Mouse (Mus musculus) neural tube, embryonic 10.5 days (tissue): Measurements from ENCODE around the gene Olfr907.

Experiments used
- DNase-seq: peaks from one replicate; pipeline ENCODE4 v3.0.0-alpha.2; 2017; ENCODE audit warnings: low spot score; ENCODE audit errors: extremely low spot score

Olfr907 gene

DNA sequence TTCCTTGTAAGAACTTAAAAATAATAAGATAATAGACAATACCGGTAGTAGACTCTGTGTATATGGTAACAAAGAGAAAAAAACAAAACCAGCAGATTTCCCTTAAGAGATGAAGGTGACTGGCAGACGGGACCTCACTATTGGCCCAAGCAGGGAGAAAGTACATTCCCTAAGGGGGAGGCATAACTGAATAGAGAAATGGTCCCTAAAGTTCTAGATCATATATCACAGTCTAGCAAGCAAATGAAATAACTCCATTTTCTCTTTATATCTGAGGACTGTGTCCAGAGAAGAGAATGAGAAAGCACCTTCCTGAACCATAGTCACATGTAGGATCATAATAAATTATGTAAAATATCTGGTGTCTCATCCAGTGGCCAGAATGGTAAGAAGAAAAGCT is at the start of gene Olfr907:
TSS of gene Olfr907 (plus strand) at position 301 of the 400 bp plus-strand sequence.
- DNase-seq, result no peak

DNA sequence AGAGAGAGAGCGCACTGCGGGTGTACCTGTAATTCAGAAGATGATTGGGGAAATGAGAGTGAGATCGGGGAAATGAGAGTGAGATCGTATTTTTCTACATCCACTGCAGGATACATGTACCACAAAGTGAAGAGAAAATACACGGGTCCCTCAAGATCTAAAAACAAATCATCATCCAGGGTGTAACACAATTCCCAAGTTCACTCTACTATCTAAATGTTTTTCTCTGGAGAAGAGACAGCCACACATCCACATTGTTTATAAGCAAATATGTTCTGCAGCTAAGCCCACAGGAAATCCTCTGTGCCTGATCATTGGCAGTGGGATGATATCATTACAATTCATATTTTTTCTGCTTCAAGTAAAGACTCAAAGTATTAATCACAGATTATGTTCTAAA is 48.2 kb upstream of the Olfr907 start, which contains the start of gene Olfr902:
TSS of gene Olfr902 (plus strand) at position 301 of the 400 bp plus-strand sequence.
- DNase-seq, result no peak

DNA sequence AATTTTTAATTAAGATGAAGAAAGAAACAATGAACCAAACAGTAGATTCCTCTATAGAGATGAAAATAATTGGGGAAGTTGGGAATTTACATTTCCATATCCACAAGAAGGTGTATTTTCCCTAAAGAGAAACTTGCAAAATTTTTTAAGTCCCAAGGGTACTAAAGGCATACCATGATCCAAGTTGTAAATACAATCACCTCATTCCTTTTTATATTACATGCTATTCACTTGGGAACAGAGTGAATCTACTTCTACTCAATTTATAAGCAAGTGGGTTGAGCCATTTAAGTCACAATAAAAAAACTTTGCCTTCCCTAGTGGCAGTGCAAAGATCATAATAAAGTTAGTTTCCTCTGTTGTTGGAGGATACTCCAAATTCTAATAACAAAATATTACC is 32.8 kb upstream of the Olfr907 start, which contains the start of gene Olfr904:
TSS of gene Olfr904 (plus strand) at position 301 of the 400 bp plus-strand sequence.
- DNase-seq, result no peak

DNA sequence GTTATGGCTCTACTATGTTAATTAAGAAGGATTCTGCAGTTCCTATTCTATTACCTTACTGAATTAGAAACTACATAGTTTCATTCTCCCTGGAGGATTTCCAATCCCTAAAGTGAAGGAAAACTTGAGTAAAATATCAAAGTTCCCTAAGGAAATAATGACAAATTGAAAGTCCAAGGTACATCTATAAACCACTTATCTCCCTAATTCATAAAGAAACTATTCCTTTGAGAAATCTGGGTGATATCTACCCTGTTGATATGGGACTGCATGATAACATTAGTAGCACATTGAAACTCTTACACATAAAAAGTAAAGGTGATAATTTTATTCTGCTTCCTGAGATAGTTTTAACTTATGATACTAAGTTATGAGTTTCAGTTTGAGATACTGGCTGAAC is 24.8 kb upstream of the Olfr907 start, which contains the start of gene Olfr905:
TSS of gene Olfr905 (plus strand) at position 301 of the 400 bp plus-strand sequence.
- no peak for DNase-seq

DNA sequence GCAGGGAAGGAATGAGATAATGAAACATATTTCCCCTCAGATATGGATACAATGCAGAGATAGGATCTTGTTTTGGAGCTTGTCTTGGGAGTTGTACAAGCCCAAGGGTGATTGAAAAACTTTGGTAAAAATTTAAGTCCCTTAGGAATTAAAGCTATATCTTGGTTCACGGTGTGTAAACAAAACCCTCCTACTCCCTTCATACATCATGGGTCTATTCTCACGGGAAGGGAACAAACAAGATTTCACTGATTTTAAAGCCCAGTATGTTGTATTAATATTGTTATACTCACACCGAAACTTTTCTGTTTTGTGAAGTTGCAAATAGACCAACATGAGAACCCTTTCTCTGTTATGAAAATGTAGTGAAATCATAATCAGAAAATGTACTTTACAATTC is 8.8 kb upstream of the Olfr907 start, which contains the start of gene Olfr906:
TSS of gene Olfr906 (plus strand) at position 301 of the 400 bp plus-strand sequence.
- DNase-seq, result no peak

DNA sequence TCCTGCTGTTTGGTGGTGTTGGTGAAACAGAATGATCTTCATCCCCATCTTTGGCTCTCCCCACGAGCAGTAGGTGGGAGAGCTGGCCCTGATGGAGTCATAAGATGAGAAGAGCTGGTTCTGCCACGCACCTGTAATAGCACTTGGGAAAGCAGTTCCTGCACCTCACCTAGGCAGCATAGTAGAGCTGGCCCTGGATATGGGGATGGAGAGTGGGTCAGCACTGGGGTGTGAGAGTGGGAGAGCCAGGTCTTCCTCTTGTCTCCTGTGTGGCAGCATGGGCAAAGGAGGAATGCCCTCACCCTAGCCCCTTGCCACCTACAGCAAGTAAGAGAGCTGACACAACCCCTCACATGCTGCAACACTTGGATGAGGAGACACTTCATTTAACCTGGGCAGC is 16.8 kb downstream of the Olfr907 start:
- DNase-seq, result no peak

DNA sequence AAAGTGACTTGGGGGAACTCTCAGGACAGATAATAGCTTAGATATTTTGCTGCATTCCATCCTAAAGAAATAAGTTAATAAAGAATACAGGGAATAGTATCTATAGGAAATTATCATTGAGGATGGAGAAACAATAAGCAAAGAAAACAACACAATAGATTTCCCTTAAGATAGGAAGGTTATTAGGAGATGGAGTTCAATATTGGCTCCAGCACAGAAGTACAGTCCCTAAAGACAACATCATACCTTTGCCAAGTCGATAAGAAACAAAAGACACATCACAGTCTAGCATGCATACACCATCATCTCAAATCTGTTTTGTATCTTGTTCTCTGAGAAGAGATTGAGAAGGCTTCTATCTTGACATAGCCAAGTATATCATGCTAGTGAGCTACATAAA is 25.7 kb downstream of the Olfr907 start, which contains the start of gene Olfr911-ps1:
TSS of gene Olfr911-ps1 (plus strand) at position 301 of the 400 bp plus-strand sequence.
- DNase-seq, result no peak

DNA sequence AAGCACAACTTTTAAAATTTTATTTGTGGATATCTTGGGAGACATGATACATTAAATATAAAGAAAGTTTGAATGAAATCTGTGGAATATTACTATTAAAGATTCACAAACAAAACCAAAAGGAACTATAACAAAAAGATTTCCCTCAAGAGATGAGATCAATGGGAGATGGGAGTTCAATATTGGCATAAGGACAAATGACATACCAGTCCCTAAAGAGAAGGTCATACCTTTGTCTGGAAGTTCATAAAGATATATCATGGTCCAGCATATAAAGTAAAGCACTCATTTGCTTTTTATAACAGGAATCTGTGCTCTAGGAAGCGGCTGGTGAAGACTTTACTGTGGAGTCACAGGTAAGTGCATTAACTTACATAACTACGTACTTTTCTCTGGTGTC is 41.9 kb downstream of the Olfr907 start, which contains the start of gene Olfr910:
TSS of gene Olfr910 (plus strand) at position 301 of the 400 bp plus-strand sequence.
- no peak for DNase-seq
